Comparison of ENCODE assay signal across 15 mouse cellular contexts in the genomic region with DNA sequence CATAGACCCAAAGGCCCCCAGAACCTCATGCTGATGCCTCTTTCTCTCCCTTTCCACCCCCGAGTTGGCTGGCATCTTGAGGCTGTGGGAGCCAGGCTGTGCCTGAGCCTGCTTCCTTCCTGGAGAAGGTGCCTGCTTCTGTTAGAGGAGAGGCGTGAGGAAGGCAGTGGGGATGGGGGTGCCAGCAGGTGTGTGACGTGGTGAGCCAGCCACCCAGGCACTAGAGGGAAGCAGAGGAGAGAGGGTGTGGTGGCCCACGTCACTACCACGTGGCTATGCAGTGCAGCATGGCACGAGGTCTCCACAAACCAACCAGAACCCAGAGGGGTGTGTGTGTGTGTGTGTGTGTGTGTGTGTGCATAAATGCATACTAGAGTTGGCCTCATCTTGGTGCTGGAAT. TPM values are rescaled to one million over a fixed set of nuclear protein-coding genes. Genes with fewer than 3 reads are reported as not detected.
DNase-seq lines count a peak whose midpoint lies in the region; ATAC-seq and TF ChIP-seq lines count a peak whose summit lies in the region.
"Had no signal": no experiment of that assay in that cellular context is flagged by ENCODE, and none has a peak within 500 bp of the region (broad histone marks: within the 10 kb centered on the region; RNA-seq: fewer than 3 reads in every experiment).

No protein-coding gene starts in this region.

- H3K9ac ChIP-seq in heart, embryonic 11.5 days (ENCODE audit: low read depth, low read length) = no peak overlapping the region
- H3K9ac ChIP-seq: liver, embryonic 13.5 days; neural tube, embryonic 13.5 days had no signal

- peaks cover 12% of the 10 kb centered on the region; the same call in 1 of the 2 replicates for H3K27me3 ChIP-seq in heart, embryonic 11.5 days (ENCODE audit: control insufficient read depth, insufficient read depth, low read length)
- H3K27me3 ChIP-seq: neural tube, embryonic 13.5 days had no signal

- ATAC-seq in heart, embryonic 11.5 days (replicated peaks; ENCODE audit: insufficient number of reproducible peaks, low FRiP score, low TSS enrichment) = no peak

- H3K4me2 ChIP-seq in heart, embryonic 11.5 days = no peak overlapping the region
- H3K4me2 ChIP-seq: liver, embryonic 13.5 days; neural tube, embryonic 13.5 days had no signal

- H3K36me3 ChIP-seq in heart, embryonic 11.5 days (ENCODE audit: control insufficient read depth, insufficient read depth, low read length) = no peaks in the 10 kb centered on the region
- H3K36me3 ChIP-seq: liver, embryonic 13.5 days; neural tube, embryonic 13.5 days had no signal

- no peaks in the 10 kb centered on the region for H3K9me3 ChIP-seq in heart, embryonic 11.5 days (replicated peaks; ENCODE audit: control insufficient read depth, low read length)
- H3K9me3 ChIP-seq: liver, embryonic 13.5 days; neural tube, embryonic 13.5 days had no signal

- WGBS in heart, embryonic 11.5 days (ENCODE audit: insufficient replicate concordance) = 54% methylated on average over 6 of the region's 6 CpGs

- peaks cover 15% of the 10 kb centered on the region for H3K4me1 ChIP-seq in cortical plate, adult 2 months (ENCODE audit: control insufficient read depth, insufficient read depth, low read length)
- H3K4me1 ChIP-seq in heart, embryonic 11.5 days (ENCODE audit: control insufficient read depth, insufficient read depth, low read length) = peaks cover 8% of the 10 kb centered on the region; the same call in 1 of the 2 replicates
- H3K4me1 ChIP-seq: liver, embryonic 13.5 days had no signal

- DNase-seq in layer of hippocampus, adult 18-20 months (ENCODE audit: low spot score in 2 of 2) = peak; percentile 61 to 69
- no peak for DNase-seq in layer of hippocampus, postnatal 14 days (ENCODE audit: low spot score in 2 of 2)
- DNase-seq in layer of hippocampus, adult 9-11 months = peak; percentile 90
- DNase-seq in right cerebral cortex, postnatal 14 days = peak; percentile 81
- no peak for DNase-seq in spleen, adult 18-20 months
- DNase-seq in embryo, embryonic 9.5 days (ENCODE audit: extremely low spot score) = no peak
- DNase-seq: adrenal gland, adult 2 months; kidney, postnatal 4 days; liver, embryonic 13.5 days; lung, postnatal 36 days; midbrain, embryonic 14.5 days had no signal

- no peak overlapping the region for H3K4me3 ChIP-seq in cortical plate, adult 2 months (ENCODE audit: insufficient read depth, low read length)
- no peak overlapping the region for H3K4me3 ChIP-seq in heart, embryonic 11.5 days (ENCODE audit: low read depth, low read length)
- H3K4me3 ChIP-seq: liver, embryonic 13.5 days; neural tube, embryonic 13.5 days had no signal

- TF ChIP-seq POLR2A in cortical plate, adult 2 months (IDR thresholded peaks at IDR 0.05; ENCODE audit: extremely low read depth, insufficient read depth, low read length) = peak; percentile 63

- no peak for TF ChIP-seq CTCF in cortical plate, adult 2 months (IDR thresholded peaks at IDR 0.05; ENCODE audit: extremely low read depth, insufficient read depth, low read length)

- peak overlapping the region; percentile 93 for H3K27ac ChIP-seq in cortical plate, adult 2 months (ENCODE audit: insufficient read depth, low read length)
- H3K27ac ChIP-seq in heart, embryonic 11.5 days (ENCODE audit: low read depth, low read length) = no peak overlapping the region
- H3K27ac ChIP-seq: liver, embryonic 13.5 days; neural tube, embryonic 13.5 days; stomach, postnatal 0 days had no signal

RNA-seq across cellular contexts. Expression of a gene that starts 9.4 kb away (rescaled TPM):
- 100 to 1,000 TPM; 280 to 316 TPM for total RNA-seq in layer of hippocampus, adult 18-20 months (2021)
- total RNA-seq in layer of hippocampus, postnatal 14 days (2021) = 100 to 1,000 TPM; 277 to 282 TPM
- polyA plus RNA-seq in cortical plate, adult 2 months (2012; rRNA removed) = 213 and 252 TPM in 2 replicates
- 1.2 and 2.0 TPM in 2 replicates for polyA plus RNA-seq in heart, embryonic 11.5 days (2014; fragmentation: Nextera tagmentation; extraction: Ambion mirVana)

RNA-seq across cellular contexts. Expression of a gene that starts 59.0 kb away (rescaled TPM):
- 10 to 100 TPM; 70.5 to 77.9 TPM for total RNA-seq in layer of hippocampus, adult 18-20 months (2021)
- total RNA-seq in layer of hippocampus, postnatal 14 days (2021) = 10 to 100 TPM; 58.7 to 58.9 TPM
- 9.5 and 24.2 TPM in 2 replicates for polyA plus RNA-seq in cortical plate, adult 2 months (2012; rRNA removed)
- polyA plus RNA-seq in heart, embryonic 11.5 days (2014; fragmentation: Nextera tagmentation; extraction: Ambion mirVana) = 0.19 TPM in 1 of 2 replicates, not detected in the other

Comparison
In these comparisons a context has a peak if more than half of its experiments do, and no peak if none do; other contexts are left out.
1. DNase-seq: peak in layer of hippocampus, adult 18-20 months (2 of 2), layer of hippocampus, adult 9-11 months (single experiment) and right cerebral cortex, postnatal 14 days (single experiment); none in layer of hippocampus, postnatal 14 days (0 of 2), spleen, adult 18-20 months (0 of 2) and embryo, embryonic 9.5 days (single experiment).